Mouse (Mus musculus): ENCODE measurements around the gene Art3. TPM values are rescaled to one million over a fixed set of nuclear protein-coding genes. Genes with fewer than 3 reads are reported as not detected.
"Not testable (repeated sequence)": the region's sequence is repeated elsewhere in the genome, so short reads cannot be mapped to it uniquely, and the experiment has no call there.

Art3 gene
- total RNA-seq, 1 experiment from 2014 or later: not detected

DNA sequence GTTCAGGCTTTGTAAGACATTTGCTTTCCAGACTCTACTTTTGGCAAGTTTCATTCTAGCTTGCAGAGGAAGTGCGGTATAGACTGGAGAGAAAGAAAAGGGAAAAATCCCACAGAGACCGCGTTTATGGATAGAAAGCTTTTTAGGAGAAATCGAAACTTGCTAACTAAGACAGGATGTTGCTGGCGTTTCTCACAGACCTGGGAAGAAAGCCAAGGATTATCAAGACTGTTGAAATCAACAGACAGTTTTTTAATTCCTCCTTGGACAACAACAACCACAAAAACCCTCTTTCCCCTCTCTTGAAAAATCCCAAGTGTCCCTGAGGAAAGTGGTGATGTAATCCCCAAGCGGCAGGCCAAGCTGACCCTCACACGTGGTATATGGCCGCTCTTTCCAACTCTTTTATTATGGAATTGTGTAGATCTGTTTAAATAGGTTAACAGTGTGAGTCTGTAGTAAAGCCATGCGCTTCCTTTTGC, 773 bp downstream of the Art3 start:
- ATAC-seq (replicated peaks; ENCODE audit: low read depth, poor library complexity, severe bottlenecking): peak; percentile 39

DNA sequence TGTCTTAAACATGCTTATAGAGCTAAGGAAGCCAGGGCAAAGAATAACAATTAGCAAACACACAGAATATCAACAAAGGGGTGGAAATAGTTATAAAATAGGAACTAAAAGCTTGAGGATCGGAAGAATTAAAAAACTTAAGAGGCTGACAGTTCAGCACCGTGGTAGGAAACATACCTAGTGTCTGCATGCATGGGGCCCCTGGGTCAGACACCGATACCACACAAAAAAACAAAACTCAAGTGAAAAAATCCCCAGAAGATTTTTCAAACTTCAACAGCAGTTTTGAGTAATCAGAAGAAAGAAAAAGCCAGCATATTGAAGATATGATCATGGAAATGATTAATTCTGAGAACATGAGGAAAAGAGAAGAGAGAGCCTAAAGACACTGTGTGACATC, 5.1 kb downstream of the Art3 start:
- ATAC-seq (replicated peaks; ENCODE audit: low read depth, poor library complexity, severe bottlenecking): no peak

DNA sequence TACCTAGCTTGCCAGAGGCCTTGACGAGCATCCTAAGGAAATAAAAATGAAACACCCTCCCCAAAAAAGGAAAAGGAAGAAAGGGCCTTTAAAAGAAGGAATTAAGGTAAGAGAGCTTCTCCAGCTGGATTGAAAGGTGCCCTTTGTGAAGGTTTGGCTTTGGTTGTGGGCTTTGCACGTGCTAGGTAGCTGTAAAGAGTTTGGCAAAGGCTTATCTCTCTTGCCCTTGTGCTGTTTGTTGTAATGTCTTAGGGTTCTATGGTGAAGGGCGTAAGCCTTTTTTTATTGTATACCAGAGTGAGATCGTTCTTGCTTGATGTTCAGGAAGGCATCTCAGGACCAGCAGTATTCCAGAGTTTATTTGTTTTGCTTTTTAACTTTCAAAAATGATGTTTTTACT, 9.0 kb downstream of the Art3 start:
- ATAC-seq (replicated peaks; ENCODE audit: low read depth, poor library complexity, severe bottlenecking): no peak

DNA sequence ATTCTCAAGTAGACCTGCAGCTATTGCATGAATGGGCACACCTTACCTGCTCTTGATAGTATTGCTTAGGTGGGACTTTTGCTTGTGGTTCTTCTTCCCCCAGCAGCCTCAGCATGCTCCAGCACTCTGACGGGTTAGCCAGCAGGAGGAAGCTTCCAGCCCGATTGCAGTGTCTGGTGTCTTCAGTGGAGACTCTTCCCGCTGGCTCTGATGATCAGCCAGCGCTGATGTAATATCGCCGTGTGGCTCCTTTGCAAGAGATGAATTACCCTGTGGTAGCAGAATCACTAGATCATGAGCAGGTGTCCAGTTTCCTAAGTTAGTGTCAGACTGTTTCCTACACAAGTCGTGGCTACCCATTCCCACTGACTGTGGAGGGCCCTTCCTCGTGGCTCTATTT, 13.4 kb downstream of the Art3 start:
- no peak for ATAC-seq (replicated peaks; ENCODE audit: low read depth, poor library complexity, severe bottlenecking)

DNA sequence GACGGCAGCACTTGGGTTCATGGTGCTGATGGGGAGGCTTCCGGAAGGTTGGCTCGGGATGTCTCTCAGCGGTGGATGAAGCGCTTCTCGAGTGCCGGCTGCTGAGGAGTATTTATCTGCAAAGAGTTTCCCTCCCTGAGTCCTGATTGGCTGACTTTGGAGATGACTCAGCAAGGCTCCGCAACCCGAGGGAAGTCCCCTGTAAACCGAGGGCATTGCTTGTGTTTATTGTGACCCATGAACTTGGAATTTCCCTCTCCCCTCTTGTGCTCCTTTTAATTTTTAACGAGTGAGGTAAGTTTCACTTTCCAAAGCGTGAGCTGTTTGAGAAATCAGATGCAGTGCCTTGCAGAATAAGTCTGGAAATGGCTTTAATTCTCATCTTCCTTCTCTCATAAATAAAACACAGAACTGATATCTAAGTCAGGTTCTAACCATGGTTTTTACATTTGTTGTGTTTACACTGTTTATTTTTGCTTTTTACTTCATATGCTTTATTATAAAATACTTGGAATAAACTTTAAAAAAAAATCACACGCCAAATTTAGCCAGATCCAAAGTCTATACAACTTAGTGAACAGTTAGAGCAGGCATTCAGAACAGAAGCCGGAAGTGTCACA, 17.3 kb downstream of the Art3 start, which contains the start of gene Cxcl10:
Cxcl10 (minus strand) TSS at position 96 of the 620 bp plus-strand sequence.
- ATAC-seq (replicated peaks; ENCODE audit: low read depth, poor library complexity, severe bottlenecking): peak; percentile 86

DNA sequence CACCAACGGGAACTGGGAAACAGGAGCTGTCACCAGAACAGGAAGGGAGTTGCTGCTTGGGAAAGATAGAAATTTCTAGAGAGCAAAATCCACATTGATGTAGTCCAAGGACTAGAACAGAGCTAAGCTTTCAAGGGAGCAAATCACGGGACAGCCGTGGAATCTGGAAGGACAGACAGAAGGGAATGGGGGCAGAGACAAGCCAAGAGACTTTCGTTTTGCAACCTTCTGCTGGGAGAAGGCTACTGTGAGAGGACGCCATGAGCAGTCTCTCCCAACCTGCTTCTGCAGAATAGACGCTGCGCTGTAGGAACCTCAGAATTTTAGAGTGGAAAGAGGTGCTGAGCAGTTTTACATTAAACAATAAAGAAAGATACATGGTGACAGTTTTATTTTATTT, 18.1 kb downstream of the Art3 start:
- no peak for ATAC-seq (replicated peaks; ENCODE audit: low read depth, poor library complexity, severe bottlenecking)

DNA sequence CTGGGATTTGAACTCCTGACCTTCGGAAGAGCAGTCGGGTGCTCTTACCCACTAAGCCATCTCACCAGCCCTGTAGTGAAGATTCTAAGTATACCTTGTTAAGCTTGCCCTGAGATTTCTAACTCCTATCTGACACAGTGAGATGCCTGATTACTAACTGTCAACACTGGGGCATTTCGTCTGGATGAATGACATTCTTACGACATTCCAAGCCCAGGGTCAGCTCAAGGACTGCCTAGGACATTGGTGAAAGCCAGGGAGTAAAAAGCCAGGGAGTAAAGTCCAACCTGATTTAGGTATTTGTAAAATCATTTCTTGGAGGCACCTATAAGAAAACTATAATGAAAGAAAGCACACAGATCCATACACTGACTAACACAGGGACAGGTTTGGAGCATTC, 21.1 kb downstream of the Art3 start:
- not testable (repeated sequence) for ATAC-seq (replicated peaks; ENCODE audit: low read depth, poor library complexity, severe bottlenecking)

DNA sequence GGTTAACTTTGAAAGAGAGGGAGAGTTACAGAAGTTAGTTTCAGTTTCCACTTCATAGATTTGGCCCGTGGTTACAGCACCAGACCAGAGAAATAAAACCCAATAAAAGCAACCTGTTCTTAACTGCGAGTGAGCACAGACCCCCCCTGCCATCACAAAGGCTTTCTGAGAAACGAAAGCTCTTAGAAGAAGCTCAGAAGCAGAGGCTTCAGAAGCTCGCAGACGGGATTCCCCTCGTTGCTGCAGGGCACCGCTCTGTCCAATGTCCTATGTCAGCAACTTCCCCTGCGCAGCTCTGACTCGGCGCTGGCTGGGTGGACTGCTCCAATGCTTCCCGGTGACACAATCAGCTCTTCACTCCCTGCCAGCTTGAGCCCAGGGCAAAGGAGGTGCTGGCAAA, 21.9 kb downstream of the Art3 start:
- peak; percentile 78 for ATAC-seq (replicated peaks; ENCODE audit: low read depth, poor library complexity, severe bottlenecking)

DNA sequence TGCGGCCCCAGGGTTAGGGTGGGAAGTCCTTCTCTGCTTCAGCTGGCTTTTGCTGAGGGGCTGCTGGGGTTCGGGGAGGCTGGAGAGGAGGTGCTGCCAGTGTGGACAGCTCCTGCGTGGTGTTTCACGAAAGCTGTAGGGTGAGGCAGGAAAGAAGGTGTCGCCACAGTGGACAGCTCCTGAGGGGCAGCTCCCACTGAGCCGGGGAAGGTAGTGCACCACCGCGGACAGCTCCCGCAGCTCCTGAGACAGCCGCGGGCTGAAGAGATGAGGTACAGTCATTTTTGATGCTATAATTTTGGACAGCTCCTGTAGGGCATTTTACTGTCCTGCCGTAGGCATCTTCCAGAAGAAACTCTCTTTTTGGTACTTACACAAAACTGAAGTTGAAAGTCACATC, 26.4 kb downstream of the Art3 start:
- ATAC-seq (replicated peaks; ENCODE audit: low read depth, poor library complexity, severe bottlenecking): peak; percentile 71

DNA sequence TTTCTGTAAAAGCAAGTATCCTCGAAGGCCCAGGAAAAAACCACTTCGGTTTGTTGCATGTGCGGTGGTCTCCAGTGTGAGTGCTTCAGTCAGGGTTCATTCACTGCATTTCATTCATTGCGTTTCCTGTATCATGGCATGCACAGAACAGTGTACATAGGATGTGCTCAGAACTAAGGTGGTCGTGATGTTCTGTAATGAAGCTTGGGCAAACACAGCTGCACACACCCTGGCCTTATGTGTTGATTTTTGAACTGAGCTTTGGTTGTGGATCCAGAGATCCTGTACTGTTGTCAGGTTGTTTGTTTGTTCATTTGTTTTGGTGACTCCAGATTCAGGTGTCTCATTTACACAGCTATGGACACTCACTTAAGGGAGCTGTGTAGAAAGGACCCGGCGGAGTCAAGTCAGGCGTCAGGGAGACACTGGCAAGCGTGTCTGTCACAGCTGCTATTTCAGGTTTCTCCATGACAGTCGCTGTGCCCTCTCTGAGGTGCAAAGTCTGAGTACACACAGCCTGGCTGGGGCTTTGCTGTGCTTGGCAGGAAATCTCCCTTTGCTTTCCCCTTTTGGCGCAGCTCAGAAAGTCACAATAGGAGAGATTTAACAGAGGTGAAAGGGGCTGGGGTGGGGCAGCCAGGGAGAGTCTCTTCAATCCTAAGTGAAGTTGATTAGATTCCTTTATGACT, 27.3 kb downstream of the Art3 start:
- ATAC-seq (replicated peaks; ENCODE audit: low read depth, poor library complexity, severe bottlenecking): no peak

DNA sequence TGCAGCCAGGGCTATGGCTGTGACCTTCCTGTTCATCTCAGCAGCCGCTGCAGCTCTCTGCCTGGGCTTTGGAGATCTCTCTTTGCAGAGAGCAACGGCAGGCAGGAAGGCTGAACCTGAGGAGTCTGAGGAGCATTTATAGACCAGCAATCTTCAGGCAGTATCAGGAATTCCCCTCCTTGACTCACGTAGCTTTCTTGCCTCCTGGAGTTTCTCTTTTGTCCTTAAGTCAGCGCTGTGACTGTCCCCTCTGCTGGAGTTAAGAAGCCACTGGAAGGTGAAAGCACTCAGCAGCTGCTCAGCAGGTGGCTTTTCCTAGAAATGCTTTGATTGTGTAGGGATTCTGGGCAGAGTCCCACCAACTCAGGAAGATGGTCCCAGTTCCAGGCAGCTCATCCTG, 31.6 kb downstream of the Art3 start:
- no peak for ATAC-seq (replicated peaks; ENCODE audit: low read depth, poor library complexity, severe bottlenecking)

DNA sequence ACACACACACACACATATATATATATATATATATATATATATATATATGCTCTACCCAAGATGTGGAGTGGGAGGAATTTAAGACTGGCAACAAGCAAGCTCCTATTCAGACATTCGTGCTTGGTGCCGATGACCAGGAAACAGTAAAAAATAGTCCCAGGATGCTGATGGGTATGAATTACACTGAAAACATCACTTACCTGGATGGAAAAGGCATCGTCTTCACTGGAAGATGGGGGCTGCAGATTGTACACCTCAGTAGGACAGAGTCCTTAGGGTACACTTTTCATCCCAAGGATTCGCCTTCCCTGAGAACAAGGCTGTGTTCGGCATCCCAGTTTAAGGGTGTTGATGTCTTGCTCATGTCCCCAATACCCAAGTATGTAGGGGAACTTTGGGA, 32.4 kb downstream of the Art3 start:
- no peak for ATAC-seq (replicated peaks; ENCODE audit: low read depth, poor library complexity, severe bottlenecking)

DNA sequence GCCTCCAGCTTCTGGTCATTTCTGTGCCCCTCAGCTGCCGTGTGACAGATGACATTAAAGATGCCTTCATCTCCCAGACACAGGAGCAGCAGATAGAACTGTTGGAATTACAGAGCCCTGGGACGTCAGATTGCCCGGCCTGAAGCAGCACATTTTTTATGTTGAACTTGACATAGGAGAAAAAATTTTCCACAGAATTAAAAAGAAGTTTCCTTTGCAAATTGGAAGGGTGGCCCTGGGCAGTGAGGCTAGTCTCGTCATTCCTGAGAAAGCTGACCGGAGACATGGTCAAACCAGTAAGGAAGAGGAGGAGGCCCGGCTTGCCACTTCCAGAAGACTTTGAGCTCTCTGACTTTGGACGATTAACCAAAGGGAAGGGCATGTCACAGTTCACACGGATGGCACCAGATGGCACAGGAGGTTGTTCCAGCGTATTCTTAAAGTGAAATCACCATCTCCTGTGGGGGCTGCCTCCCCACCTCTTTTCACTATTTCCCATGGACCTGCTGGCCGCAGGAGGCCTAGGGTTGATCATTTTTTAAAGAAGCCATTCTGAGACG, 33.6 kb downstream of the Art3 start:
- no peak for ATAC-seq (replicated peaks; ENCODE audit: low read depth, poor library complexity, severe bottlenecking)

DNA sequence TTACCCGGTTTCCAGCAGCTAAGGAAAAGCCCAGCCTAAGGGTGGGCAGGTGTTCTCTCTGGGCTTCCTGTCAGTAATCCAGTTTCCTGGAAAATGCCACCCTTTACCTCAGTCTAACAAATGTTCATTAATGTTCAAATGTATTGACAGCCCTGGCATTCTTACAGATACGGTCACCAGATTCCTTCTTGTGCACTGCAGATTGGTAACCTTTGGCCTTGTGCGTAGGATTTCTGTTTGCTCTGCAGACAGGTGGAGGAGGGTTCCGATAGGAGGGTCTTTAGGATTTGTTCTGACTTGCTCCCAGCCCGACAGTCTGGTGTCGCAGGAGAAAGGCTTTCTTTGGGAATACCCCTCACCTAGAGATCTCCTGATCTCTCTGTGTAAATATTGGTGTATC, 34.9 kb downstream of the Art3 start:
- no peak for ATAC-seq (replicated peaks; ENCODE audit: low read depth, poor library complexity, severe bottlenecking)

DNA sequence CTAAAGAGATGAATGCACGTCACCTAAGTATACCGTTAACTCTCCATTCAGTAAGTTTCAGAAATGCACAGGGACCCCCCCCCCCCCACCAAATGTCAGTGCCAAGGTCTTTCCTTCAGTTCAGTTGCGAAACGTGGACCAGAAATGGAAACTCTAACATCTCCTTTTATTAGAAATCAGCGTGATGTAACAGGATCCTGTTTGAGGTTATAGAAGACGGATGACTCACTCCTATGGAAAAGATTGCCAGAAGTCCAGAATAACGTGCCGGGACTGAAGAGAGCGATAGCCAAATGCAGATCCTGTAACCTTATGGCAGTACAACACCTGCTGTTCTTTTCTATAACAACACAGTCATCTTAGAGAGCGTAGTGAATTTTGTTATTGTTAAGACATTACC, 36.8 kb downstream of the Art3 start:
- ATAC-seq (replicated peaks; ENCODE audit: low read depth, poor library complexity, severe bottlenecking): peak; percentile 65

DNA sequence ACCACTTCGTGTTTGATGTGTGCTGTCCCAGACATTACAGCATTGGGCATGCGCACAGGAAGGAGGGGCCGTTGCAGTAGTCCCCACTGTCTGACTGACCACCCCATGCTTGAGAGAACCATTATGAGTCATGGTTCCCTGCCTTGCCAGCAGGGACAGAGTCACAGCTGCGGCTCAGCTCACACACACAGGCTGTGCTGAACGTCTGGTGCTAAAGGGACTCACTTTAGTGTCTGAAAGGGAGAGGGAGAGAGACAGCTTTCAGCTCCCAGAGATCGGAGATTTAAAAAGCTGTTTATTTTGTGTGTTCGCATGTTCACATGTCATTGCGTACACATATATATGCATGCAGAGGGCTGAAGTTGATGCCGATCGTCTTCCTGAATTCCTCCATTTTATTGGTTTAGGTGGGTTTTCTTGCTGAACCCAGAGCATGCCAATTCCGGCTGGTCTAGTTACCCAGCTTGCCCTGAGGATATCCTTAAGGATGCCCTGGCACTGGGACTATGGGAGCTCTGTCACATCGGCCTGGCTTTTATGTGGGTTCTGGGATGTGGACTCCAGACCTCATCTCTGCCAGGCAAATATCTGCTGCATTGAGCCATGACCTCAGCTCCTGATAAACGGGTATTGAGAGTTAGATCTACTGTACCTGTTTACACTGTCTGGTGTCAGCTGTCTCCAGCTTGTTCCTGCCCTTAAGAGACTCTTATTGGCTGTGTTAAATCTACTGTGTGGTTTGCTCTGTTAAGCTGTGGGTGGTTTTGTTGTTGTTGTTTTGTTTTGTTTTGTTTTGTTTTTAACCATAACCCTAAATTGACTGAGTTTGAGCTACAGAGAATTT, 37.7 kb downstream of the Art3 start:
- peak; percentile 37; the same call in 1 of the 2 replicates for ATAC-seq (replicated peaks; ENCODE audit: low read depth, poor library complexity, severe bottlenecking)

DNA sequence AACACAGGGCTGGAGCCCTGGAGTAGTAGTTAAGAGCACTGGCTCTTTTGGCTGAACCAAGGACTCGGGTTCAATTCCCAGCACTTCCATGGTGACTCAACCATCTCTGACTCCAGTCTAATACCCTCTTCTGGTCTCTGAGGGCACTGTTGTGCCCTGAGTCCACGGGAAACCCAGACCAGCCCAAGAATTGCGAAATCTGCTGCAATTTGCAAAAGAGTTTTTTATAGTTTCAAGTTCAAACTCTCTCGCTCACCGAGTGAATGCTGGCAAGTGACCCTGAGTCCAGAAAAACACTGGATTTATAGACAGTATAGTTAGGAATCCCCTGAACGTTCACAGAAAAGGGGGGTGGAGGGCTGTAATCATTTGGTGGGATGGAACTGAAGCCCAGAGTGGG, 38.8 kb downstream of the Art3 start:
- ATAC-seq (replicated peaks; ENCODE audit: low read depth, poor library complexity, severe bottlenecking): no peak

DNA sequence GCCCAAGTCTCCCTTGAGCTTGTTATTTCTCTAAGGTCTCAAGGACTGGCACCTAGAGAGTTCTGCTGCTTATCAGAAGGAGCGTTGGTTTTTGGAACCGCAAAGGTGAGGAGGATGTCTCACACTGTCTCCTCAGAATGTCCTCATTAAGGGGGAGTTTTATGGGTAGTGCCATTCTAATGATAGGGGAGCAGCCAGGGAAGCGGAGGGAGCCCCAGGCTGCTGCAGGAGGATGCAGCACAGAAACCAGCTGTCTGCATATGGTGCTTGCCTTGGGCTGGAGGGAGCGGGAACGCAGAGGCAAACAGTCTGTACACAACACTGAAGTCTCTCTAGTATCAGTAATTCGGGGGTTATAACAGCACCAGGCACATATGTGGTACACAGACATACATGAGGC, 39.3 kb downstream of the Art3 start:
- ATAC-seq (replicated peaks; ENCODE audit: low read depth, poor library complexity, severe bottlenecking): no peak

DNA sequence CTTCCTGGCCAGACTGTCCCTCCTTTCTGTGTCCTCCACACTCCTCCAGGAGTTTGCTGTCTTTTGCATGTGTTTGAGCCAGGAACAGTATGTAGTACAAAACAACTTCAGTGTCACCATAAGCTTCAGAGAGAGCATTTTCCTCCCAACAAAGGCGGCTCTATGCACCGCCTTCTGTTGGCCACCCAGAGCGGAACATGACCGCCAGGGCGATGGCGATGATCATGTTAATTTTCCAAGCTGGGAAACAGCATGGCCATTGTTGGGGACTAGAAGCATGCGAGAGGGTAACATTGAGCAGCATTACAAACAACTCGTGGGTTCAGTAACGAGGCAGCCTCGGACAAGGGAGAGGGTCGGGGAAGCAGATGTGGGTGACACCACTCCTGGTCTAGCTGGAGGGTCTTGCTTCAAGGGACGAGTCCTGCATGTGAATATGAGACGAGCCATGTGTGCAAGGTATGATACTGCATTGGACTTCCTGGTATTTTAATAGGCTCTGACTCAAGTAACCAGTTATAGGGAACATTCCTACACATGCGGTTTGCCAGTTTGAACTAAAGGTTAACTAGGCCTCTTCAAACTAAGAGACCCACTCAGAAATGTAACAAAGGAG, 39.8 kb downstream of the Art3 start:
- no peak for ATAC-seq (replicated peaks; ENCODE audit: low read depth, poor library complexity, severe bottlenecking)

DNA sequence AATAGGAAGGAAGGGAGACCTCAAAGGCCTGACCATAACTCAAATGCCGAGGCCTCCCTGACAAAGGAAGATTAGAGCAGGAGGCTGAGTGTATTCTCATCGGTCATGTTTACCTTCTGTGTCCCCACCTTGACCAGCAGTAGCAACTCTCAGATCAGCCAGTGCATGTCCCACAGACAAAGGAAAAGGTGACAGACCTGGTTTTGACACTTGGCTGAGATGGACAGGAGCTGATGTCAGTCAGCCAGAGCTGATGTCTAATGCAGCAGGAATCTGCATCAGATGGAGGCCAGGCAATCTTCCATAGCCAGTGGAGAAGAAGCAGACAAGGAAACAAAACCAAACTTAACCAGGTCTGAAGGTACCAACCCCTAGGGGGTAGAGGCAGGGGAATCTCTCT, 41.0 kb downstream of the Art3 start:
- ATAC-seq (replicated peaks; ENCODE audit: low read depth, poor library complexity, severe bottlenecking): no peak
